Mouse (Mus musculus): ENCODE data around the gene St14.

The St14 gene

GRCm38 (mm10) chr9:31122464-31123030, 9.1 kb downstream of the St14 start:
- no peak for DNase-seq (ENCODE audit: low read depth, low spot score)

GRCm38 (mm10) chr9:31120533-31120915, 11.1 kb downstream of the St14 start:
- no peak for DNase-seq (ENCODE audit: low read depth, low spot score)

GRCm38 (mm10) chr9:31119882-31120532, 11.6 kb downstream of the St14 start:
- no peak for DNase-seq (ENCODE audit: low read depth, low spot score)

GRCm38 (mm10) chr9:31119405-31119804, 12.2 kb downstream of the St14 start:
- DNase-seq (ENCODE audit: low read depth, low spot score) = no peak

GRCm38 (mm10) chr9:31118520-31119298, 12.9 kb downstream of the St14 start:
- peak; percentile 56 for DNase-seq (ENCODE audit: low read depth, low spot score)

GRCm38 (mm10) chr9:31117488-31117887, 14.2 kb downstream of the St14 start:
- DNase-seq (ENCODE audit: low read depth, low spot score) = no peak

GRCm38 (mm10) chr9:31117088-31117487, 14.6 kb downstream of the St14 start:
- no peak for DNase-seq (ENCODE audit: low read depth, low spot score)

GRCm38 (mm10) chr9:31115586-31115985, 16.1 kb downstream of the St14 start:
- no peak for DNase-seq (ENCODE audit: low read depth, low spot score)

- DNase-seq (ENCODE audit: low read depth, low spot score) = no peak
Measured at GRCm38 (mm10) chr9:31108464-31108863, 23.2 kb downstream of the St14 start.

GRCm38 (mm10) chr9:31098118-31098517, 33.5 kb downstream of the St14 start:
- DNase-seq (ENCODE audit: low read depth, low spot score) = no peak

GRCm38 (mm10) chr9:31097088-31098082, 34.3 kb downstream of the St14 start:
- DNase-seq (ENCODE audit: low read depth, low spot score) = no peak

GRCm38 (mm10) chr9:31092833-31093195, 38.8 kb downstream of the St14 start:
- DNase-seq (ENCODE audit: low read depth, low spot score) = no peak

- DNase-seq (ENCODE audit: low read depth, low spot score) = no peak
Measured at GRCm38 (mm10) chr9:31092111-31092832, 39.4 kb downstream of the St14 start.

- DNase-seq (ENCODE audit: low read depth, low spot score) = no peak
Measured at GRCm38 (mm10) chr9:31091162-31091581, 40.5 kb downstream of the St14 start.

- DNase-seq (ENCODE audit: low read depth, low spot score) = no peak
Measured at GRCm38 (mm10) chr9:31090081-31091023, 41.3 kb downstream of the St14 start.

GRCm38 (mm10) chr9:31089541-31089940, 42.1 kb downstream of the St14 start:
- DNase-seq (ENCODE audit: low read depth, low spot score) = no peak

- no peak for DNase-seq (ENCODE audit: low read depth, low spot score)
Measured at GRCm38 (mm10) chr9:31088883-31089282, 42.8 kb downstream of the St14 start.

- no peak for DNase-seq (ENCODE audit: low read depth, low spot score)
Measured at GRCm38 (mm10) chr9:31088116-31088515, 43.5 kb downstream of the St14 start.

GRCm38 (mm10) chr9:31087466-31087865, 44.2 kb downstream of the St14 start:
- DNase-seq (ENCODE audit: low read depth, low spot score) = no peak

GRCm38 (mm10) chr9:31086754-31087145, 44.9 kb downstream of the St14 start:
- DNase-seq (ENCODE audit: low read depth, low spot score) = no peak
